Mouse (Mus musculus): ENCODE measurements at regions not wholly inside any gene's neighbourhood (a gene's known extent, or its start where the extent isn't known, plus 50 kb on each side); places are given as distances from the start of the nearest gene placed in this dataset.

- 94% methylated on average over 3 of the region's 3 CpGs for WGBS
- H3K4me1 ChIP-seq (ENCODE audit: control insufficient read depth, insufficient read depth, low read length), result peaks cover 21% of the 10 kb centered on the region
- H3K9ac ChIP-seq (ENCODE audit: low read depth, low read length, severe bottlenecking), result no peak overlapping the region
- no peak for TF ChIP-seq POLR2A (IDR thresholded peaks at IDR 0.05; ENCODE audit: borderline replicate concordance, extremely low read depth, insufficient read depth, insufficient read length)
- no peak overlapping the region for H3K27ac ChIP-seq (replicated peaks; ENCODE audit: low read depth, low read length)
- no peaks in the 10 kb centered on the region for H3K27me3 ChIP-seq (ENCODE audit: control insufficient read depth, insufficient read depth, low read length)
- DNase-seq (ENCODE audit: low spot score), result no peak
- ATAC-seq (ENCODE audit: low FRiP score, low read depth), result no peak
- no peak overlapping the region for H3K4me3 ChIP-seq (replicated peaks; ENCODE audit: low read length)
- no peaks in the 10 kb centered on the region for H3K9me3 ChIP-seq (ENCODE audit: control insufficient read depth, low read length)
- no peaks in the 10 kb centered on the region for H3K36me3 ChIP-seq (ENCODE audit: control insufficient read depth, insufficient read depth, low read length)
- H3K4me2 ChIP-seq (replicated peaks; ENCODE audit: low read depth, low read length, severe bottlenecking), result no peak overlapping the region
Observed at GRCm38 (mm10) chr19:59590021-59590420, 131.8 kb downstream of the Emx2 start.

DNA sequence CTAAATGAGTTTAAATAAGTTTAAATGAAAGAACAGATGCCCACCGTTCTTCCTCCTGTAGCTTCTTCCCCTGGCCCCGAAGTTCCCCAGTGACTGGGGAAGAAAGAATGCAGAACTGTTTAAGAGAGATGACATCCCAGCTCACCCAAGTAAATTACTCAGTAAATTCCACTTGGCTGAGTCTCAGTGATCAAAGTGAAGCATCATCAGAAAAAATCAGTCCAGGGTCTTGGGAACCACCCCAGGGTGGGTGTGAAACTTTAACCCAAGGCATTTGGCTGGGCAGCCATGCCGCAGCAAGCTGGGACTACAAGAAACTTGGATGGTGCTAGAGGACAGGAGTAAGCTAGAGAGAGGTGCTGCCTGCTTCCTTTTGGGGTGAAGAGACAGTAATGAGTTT is 133.9 kb downstream of the Emx2 start:
- no peaks in the 10 kb centered on the region for H3K9me3 ChIP-seq (ENCODE audit: control insufficient read depth, low read length)
- H3K27ac ChIP-seq (replicated peaks; ENCODE audit: low read depth, low read length), result no peak overlapping the region
- no peak overlapping the region for H3K4me2 ChIP-seq (replicated peaks; ENCODE audit: low read depth, low read length, severe bottlenecking)
- TF ChIP-seq POLR2A (IDR thresholded peaks at IDR 0.05; ENCODE audit: borderline replicate concordance, extremely low read depth, insufficient read depth, insufficient read length), result no peak
- no peaks in the 10 kb centered on the region for H3K36me3 ChIP-seq (ENCODE audit: control insufficient read depth, insufficient read depth, low read length)
- H3K27me3 ChIP-seq (ENCODE audit: control insufficient read depth, insufficient read depth, low read length), result no peaks in the 10 kb centered on the region
- DNase-seq (ENCODE audit: low spot score) (no peak), ATAC-seq (ENCODE audit: low FRiP score, low read depth) (no peak)
- H3K4me3 ChIP-seq (replicated peaks; ENCODE audit: low read length), result no peak overlapping the region
- WGBS, result 45% methylated on average over 3 of the region's 3 CpGs
- H3K4me1 ChIP-seq (ENCODE audit: control insufficient read depth, insufficient read depth, low read length), result peaks cover 8% of the 10 kb centered on the region
- H3K9ac ChIP-seq (ENCODE audit: low read depth, low read length, severe bottlenecking), result no peak overlapping the region

DNA sequence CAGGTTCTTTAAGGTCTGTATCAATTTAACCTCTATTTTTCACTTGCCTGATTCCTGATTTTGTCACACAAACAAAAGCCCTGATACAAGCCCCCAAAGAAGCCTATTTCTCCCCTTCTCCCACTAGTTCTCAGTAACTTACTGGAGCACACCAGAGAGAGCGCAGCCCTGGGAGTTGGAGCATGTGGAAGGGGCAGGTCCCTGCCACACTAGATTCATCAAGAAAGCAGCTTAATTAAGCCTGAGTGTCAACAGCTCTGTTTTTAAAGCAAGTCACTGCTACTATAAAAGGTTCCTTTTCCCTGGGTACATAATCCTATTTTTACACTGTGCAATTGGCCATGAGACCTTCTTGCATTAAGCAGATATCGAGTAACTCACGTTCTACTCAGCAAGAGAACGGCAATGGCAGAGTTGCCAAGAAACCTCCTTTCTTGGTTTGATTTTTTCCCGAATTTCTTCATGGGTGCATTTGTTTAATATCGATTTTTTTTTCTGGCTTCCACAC is 166.2 kb downstream of the Emx2 start:
- Histone ChIP-seq H3K36me3 (ENCODE audit: control insufficient read depth, insufficient read depth, low read length) (no peaks in the 10 kb centered on the region), H3K4me2 (replicated peaks; ENCODE audit: low read depth, low read length, severe bottlenecking) (no peak overlapping the region), H3K27me3 (ENCODE audit: control insufficient read depth, insufficient read depth, low read length) (no peaks in the 10 kb centered on the region), H3K4me1 (ENCODE audit: control insufficient read depth, insufficient read depth, low read length) (no peaks in the 10 kb centered on the region), H3K4me3 (replicated peaks; ENCODE audit: low read length) (no peak overlapping the region), H3K27ac (replicated peaks; ENCODE audit: low read depth, low read length) (no peak overlapping the region), H3K9me3 (ENCODE audit: control insufficient read depth, low read length) (no peaks in the 10 kb centered on the region), H3K9ac (ENCODE audit: low read depth, low read length, severe bottlenecking) (no peak overlapping the region)
- TF ChIP-seq POLR2A (IDR thresholded peaks at IDR 0.05; ENCODE audit: borderline replicate concordance, extremely low read depth, insufficient read depth, insufficient read length), result no peak
- DNase-seq (ENCODE audit: low spot score), result no peak
- WGBS, result 74% methylated on average over 6 of the region's 6 CpGs
- no peak for ATAC-seq (ENCODE audit: low FRiP score, low read depth)

GRCm38 (mm10) chr19:59627681-59628080 is 169.5 kb downstream of the Emx2 start:
- TF ChIP-seq POLR2A (IDR thresholded peaks at IDR 0.05; ENCODE audit: borderline replicate concordance, extremely low read depth, insufficient read depth, insufficient read length), result no peak
- Histone ChIP-seq H3K36me3 (ENCODE audit: control insufficient read depth, insufficient read depth, low read length) (no peaks in the 10 kb centered on the region), H3K9ac (ENCODE audit: low read depth, low read length, severe bottlenecking) (no peak overlapping the region), H3K4me2 (replicated peaks; ENCODE audit: low read depth, low read length, severe bottlenecking) (no peak overlapping the region), H3K4me1 (ENCODE audit: control insufficient read depth, insufficient read depth, low read length) (no peaks in the 10 kb centered on the region), H3K27ac (replicated peaks; ENCODE audit: low read depth, low read length) (no peak overlapping the region), H3K27me3 (ENCODE audit: control insufficient read depth, insufficient read depth, low read length) (no peaks in the 10 kb centered on the region), H3K9me3 (ENCODE audit: control insufficient read depth, low read length) (no peaks in the 10 kb centered on the region), H3K4me3 (replicated peaks; ENCODE audit: low read length) (no peak overlapping the region)
- ATAC-seq (ENCODE audit: low FRiP score, low read depth) (no peak), DNase-seq (ENCODE audit: low spot score) (no peak)
- 38% methylated on average over 3 of the region's 3 CpGs for WGBS

DNA sequence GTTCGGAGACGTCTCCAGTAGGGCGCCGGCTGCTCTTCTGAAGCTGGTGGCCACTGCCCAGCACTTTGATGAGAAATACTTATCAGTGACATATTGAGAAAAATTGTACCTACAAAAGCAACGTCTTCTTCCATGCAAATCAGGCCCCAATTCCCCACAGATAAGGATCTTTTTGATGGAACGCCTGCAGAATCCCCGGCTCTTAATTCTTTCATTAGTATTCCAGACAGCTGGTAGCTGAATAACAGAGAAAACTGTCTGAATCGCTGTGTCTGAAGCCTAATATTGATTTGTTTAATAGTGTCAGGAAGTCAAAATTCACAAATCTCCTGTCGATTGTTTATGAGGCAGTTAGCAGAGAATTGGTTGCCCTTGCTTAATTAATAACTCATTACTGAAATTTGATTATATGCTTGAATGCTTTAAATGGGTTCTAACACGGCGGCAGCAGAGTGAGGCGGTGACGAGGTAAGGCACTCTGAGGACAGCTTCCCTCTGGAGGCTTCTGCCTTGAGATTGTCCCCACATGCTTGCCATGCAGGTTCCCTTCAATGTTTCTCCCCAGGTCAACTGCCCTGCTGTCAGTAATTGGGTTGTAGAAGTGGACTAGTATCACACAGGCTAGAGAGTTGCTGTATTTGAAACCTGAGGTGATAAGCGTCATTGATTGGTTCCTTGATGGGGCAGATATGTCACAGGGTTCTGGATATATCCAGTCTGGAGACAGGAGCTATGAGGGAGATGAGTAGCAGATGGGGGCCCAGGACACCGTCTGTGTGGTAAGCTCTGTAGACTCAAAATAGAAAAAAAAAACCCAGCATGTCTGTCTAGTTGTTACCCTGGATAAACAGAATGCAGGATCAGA is 170.4 kb downstream of the Emx2 start:
- DNase-seq (ENCODE audit: low spot score), result no peak
- no peak for TF ChIP-seq POLR2A (IDR thresholded peaks at IDR 0.05; ENCODE audit: borderline replicate concordance, extremely low read depth, insufficient read depth, insufficient read length)
- 56% methylated on average over 15 of the region's 15 CpGs for WGBS

More for the DNA sequence above, 170.4 kb downstream of the Emx2 start:
- no peaks in the 10 kb centered on the region for H3K4me1 ChIP-seq (ENCODE audit: control insufficient read depth, insufficient read depth, low read length)
- no peak overlapping the region for H3K9ac ChIP-seq (ENCODE audit: low read depth, low read length, severe bottlenecking)
- no peak overlapping the region for H3K4me3 ChIP-seq (replicated peaks; ENCODE audit: low read length)
- ATAC-seq (ENCODE audit: low FRiP score, low read depth), result no peak
- no peaks in the 10 kb centered on the region for H3K9me3 ChIP-seq (ENCODE audit: control insufficient read depth, low read length)
- no peaks in the 10 kb centered on the region for H3K36me3 ChIP-seq (ENCODE audit: control insufficient read depth, insufficient read depth, low read length)
- H3K4me2 ChIP-seq (replicated peaks; ENCODE audit: low read depth, low read length, severe bottlenecking), result no peak overlapping the region
- no peaks in the 10 kb centered on the region for H3K27me3 ChIP-seq (ENCODE audit: control insufficient read depth, insufficient read depth, low read length)
- H3K27ac ChIP-seq (replicated peaks; ENCODE audit: low read depth, low read length), result no peak overlapping the region

Measured in limb, embryonic 14.5 days (tissue).